ENCODE assay signal across 8 mouse cellular contexts in genomic region chr11:20531992-20532881, GRCm38 (mm10). TPM values are rescaled to one million over a fixed set of nuclear protein-coding genes. Genes with fewer than 3 reads are reported as not detected.
DNase-seq lines count a peak whose midpoint lies in the region; ATAC-seq and TF ChIP-seq lines count a peak whose summit lies in the region.

No protein-coding gene starts in this region.

- no peaks in the 10 kb centered on the region for H3K27me3 ChIP-seq in Patski
- H3K27me3 ChIP-seq in hindbrain, embryonic 11.5 days (ENCODE audit: control insufficient read depth, insufficient read depth, low read length), result no peaks in the 10 kb centered on the region

- H3K4me1 ChIP-seq in hindbrain, embryonic 11.5 days (replicated peaks; ENCODE audit: control insufficient read depth, insufficient read depth, low read length), result no peaks in the 10 kb centered on the region

- H3K9ac ChIP-seq in hindbrain, embryonic 11.5 days (ENCODE audit: low read depth, low read length), result peak overlapping the region; percentile 70

- no peak for TF ChIP-seq CTCF in Patski (IDR thresholded peaks at IDR 0.05)

- under 1% methylated on average over 31 of the region's 42 CpGs for WGBS in hindbrain, embryonic 11.5 days

- H3K36me3 ChIP-seq in hindbrain, embryonic 11.5 days (ENCODE audit: control insufficient read depth, insufficient read depth, low read length), result no peaks in the 10 kb centered on the region

- ATAC-seq in Patski, result peak; percentile 90
- peak; percentile 90 for ATAC-seq in hindbrain, embryonic 11.5 days (ENCODE audit: low FRiP score)

- CTCF ChIA-PET in Patski (lab: Charles Lee), result no interaction called here

- no peaks in the 10 kb centered on the region for H3K9me3 ChIP-seq in hindbrain, embryonic 11.5 days (ENCODE audit: control insufficient read depth, low read length)

- peak overlapping the region; percentile 47 for H3K4me3 ChIP-seq in hindbrain, embryonic 11.5 days (ENCODE audit: low read depth, low read length)

- no peak overlapping the region for H3K27ac ChIP-seq in hindbrain, embryonic 11.5 days (ENCODE audit: low read depth, low read length)

- POLR2A ChIA-PET in Patski (lab: Charles Lee), result interaction anchor here (0.7 to 1.0 kb wide), 5 partner anchors 10 to 77 kb away, joined by 3 to 4 read pairs (median 3); no protein-coding TSS in a partner anchor

- in situ Hi-C loops in Patski (cut with MboI; ENCODE audit: low pct_unique_long_range_greater_than_20kb), result no loop called here

- H3K4me2 ChIP-seq in hindbrain, embryonic 11.5 days (replicated peaks; ENCODE audit: low read depth, low read length), result peak overlapping the region; percentile 81

- DNase-seq in Patski (ENCODE audit: low read depth, low spot score), result peak; percentile 84
- DNase-seq in cerebellum, adult 18-20 months, result peak; percentile 71 to 74
- DNase-seq in forelimb bud, embryonic 11.5 days (ENCODE audit: low read depth, low spot score), result peak; percentile 62
- DNase-seq in hindbrain, embryonic 11.5 days (ENCODE audit: low spot score), result peak; percentile 72
- peak; percentile 7 to 15 for DNase-seq in layer of hippocampus, postnatal 25 days (ENCODE audit: extremely low spot score in 1 of 2, low spot score in 1 of 2)
- peak; percentile 73 to 77 for DNase-seq in lung, postnatal 4 days
- DNase-seq in retina, postnatal 7 days (ENCODE audit: low read depth, low spot score), result peak; percentile 8
- peak; percentile 76 for DNase-seq in yolk sac, embryonic 10.5 days (ENCODE audit: low spot score)

RNA-seq across cellular contexts. Expression of gene Sertad2, which starts 10.8 kb away (rescaled TPM):
- 25.6 TPM for polyA plus RNA-seq in Patski (2021)
- 23.6 and 24.4 TPM in 2 replicates for polyA plus RNA-seq in hindbrain, embryonic 11.5 days (2014; fragmentation: Nextera tagmentation; extraction: Ambion mirVana)
- 10 to 100 TPM; 19.0 to 25.1 TPM for total RNA-seq in layer of hippocampus, postnatal 25 days (2021)

Comparison
In these comparisons a context has a peak if more than half of its experiments do, and no peak if none do; other contexts are left out.
1. DNase-seq: peak in every context shown above with its lines; median percentile 84 in Patski; 76 in yolk sac, embryonic 10.5 days; 75 in lung, postnatal 4 days; 72 in cerebellum, adult 18-20 months; 72 in hindbrain, embryonic 11.5 days; 62 in forelimb bud, embryonic 11.5 days; 11 in layer of hippocampus, postnatal 25 days; 8 in retina, postnatal 7 days.